Mouse (Mus musculus) kidney, postnatal 0 days (tissue): Measurements from ENCODE around the gene Asic2. TPM values are rescaled to one million over a fixed set of nuclear protein-coding genes. Genes with fewer than 3 reads are reported as not detected.
A peak's percentile ranks its signal among the peaks of the same experiment; 100 is the strongest.

Experiments
- ATAC-seq: fragments of 200-750 bp; cut with Nextera tagmentation; replicated peaks from 2 replicates; pipeline ENCODE4 v1.8.0; 2017; ENCODE audit warnings: low read depth, moderate number of reproducible peaks, moderate TSS enrichment, moderate library complexity; ENCODE audit not compliant: low FRiP score
- DNase-seq: peaks from one replicate; pipeline ENCODE4 v3.0.0-alpha.2; 2016; ENCODE audit warnings: low spot score
- H3K27ac ChIP-seq: fragments of 300-500 bp; sonication (generic); 2 replicates; pipeline ENCODE4 v1.5.1; 2014; ENCODE audit warnings: mild to moderate bottlenecking
- H3K27me3 ChIP-seq: fragments of 300-500 bp; sonication (generic); 2 replicates; pipeline ENCODE4 v1.6.1; 2014; ENCODE audit warnings: low read length, mixed read lengths; ENCODE audit not compliant: insufficient read depth
- H3K36me3 ChIP-seq: fragments of 300-500 bp; sonication (generic); 2 replicates; pipeline ENCODE4 v1.6.1; 2014; ENCODE audit warnings: low read length, mixed read lengths; ENCODE audit not compliant: insufficient read depth
- H3K4me1 ChIP-seq: fragments of 300-500 bp; sonication (generic); replicated peaks from 2 replicates; pipeline ENCODE4 v1.6.1; 2014; ENCODE audit warnings: antibody characterized with exemption, low read length, mixed read lengths; ENCODE audit not compliant: insufficient read depth
- H3K4me2 ChIP-seq: fragments of 300-500 bp; sonication (generic); 2 replicates; pipeline ENCODE4 v1.6.1; 2014; ENCODE audit warnings: mild to moderate bottlenecking, low read length, moderate library complexity, mixed read lengths
- H3K4me3 ChIP-seq: fragments of 300-500 bp; sonication (generic); replicated peaks from 2 replicates; pipeline ENCODE4 v1.5.1; 2014; ENCODE audit warnings: low read depth, low read length
- H3K9ac ChIP-seq: fragments of 300-500 bp; sonication (generic); 2 replicates; pipeline ENCODE4 v1.6.1; 2014; ENCODE audit warnings: low read depth, low read length
- H3K9me3 ChIP-seq: fragments of 300-500 bp; sonication (generic); replicated peaks from 2 replicates; pipeline ENCODE4 v1.6.1; 2016; ENCODE audit warnings: low read length, inconsistent platforms, mixed read lengths
- CTCF ChIP-seq: IDR thresholded peaks from 2 replicates; pipeline ENCODE4 v1.5.1; 2016; ENCODE audit warnings: antibody characterized with exemption, low read depth, mild to moderate bottlenecking, moderate library complexity
- WGBS: fragments of 180-500 bp; shearing (Covaris S2); extraction: QIAGEN DNeasy Blood & Tissue Kit; methylation state at CpG from one replicate; pipeline ENCODE4 v1.1.7; 2014; 5-methylcytosine and 5-hydroxymethylcytosine counted together
- polyA plus RNA-seq: library from polyadenylated mRNA; unstranded; fragments of >200 nt; fragmentation: Nextera tagmentation; extraction: Ambion mirVana; gene quantifications from 2 replicates; pipeline ENCODE4 v1.2.1, GENCODE M21; 2015

Asic2 gene
- polyA plus RNA-seq, 1 experiment from 2014 or later, result 2.6 TPM

DNA sequence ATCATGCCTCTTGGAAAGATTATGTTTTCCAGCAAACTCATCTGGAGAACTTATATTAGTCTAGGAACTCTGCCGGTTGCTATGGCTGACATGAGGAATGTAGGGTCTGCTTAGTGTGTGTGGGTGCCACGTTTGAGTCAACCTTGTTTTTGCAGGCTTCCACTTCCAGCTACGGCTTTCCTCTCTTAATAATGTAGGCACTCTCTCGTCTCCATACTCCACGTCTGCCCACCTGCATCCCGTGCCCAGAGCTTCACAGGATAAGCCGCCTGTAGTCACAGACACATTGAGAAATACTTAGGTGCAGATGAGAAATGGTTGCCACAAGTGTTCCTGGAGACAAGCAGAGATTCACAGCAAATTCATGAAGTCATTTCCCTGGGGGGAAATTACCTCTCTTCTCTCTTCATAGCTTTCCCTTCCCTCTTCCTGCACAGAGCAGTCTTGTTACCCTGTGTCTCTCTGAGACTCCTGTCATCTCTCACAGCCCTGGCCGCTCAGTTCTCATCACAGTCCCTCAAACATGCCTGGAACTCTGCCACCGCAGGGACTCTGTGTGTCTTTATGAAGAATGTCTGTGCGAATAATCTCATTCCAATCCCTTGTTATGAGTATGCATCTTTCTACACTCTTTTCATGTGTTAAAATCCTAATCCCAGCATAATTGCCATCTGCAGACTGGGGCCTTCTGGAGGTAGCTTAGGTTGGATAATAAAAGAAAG is 102.4 kb downstream of the Asic2 start:
- ATAC-seq, result no peak
- H3K4me3 ChIP-seq, result no peak overlapping the region
- no peak overlapping the region for H3K27ac ChIP-seq

GRCm38 (mm10) chr11:81860250-81860972 is 107.8 kb downstream of the Asic2 start, which contains the start of gene 5530401A14Rik:
Gene 5530401A14Rik, plus strand, starts transcription at chr11:81860673.
- Histone ChIP-seq H3K9ac (no peak within 1 kb of the TSS), H3K9me3 (no peaks in the 10 kb centered on the region), H3K36me3 (no peaks in the 10 kb centered on the region), H3K4me2 (no peak within 1 kb of the TSS), H3K4me3 (no peak within 1 kb of the TSS), H3K27ac (no peak within 1 kb of the TSS), H3K4me1 (0 out of 2 replicates have a peak, but pooled peaks cover 6% of the 10 kb centered on the region), H3K27me3 (no peaks in the 10 kb centered on the region)
- WGBS, result 35% methylated on average over 4 of the region's 4 CpGs
- TF ChIP-seq CTCF, result no peak
- DNase-seq (peak; percentile 25), ATAC-seq (no peak)

More for the DNA sequence above, 102.4 kb downstream of the Asic2 start:
- no peaks in the 10 kb centered on the region for H3K36me3 ChIP-seq
- 68% methylated on average over 10 of the region's 10 CpGs for WGBS
- H3K9me3 ChIP-seq, result no peaks in the 10 kb centered on the region
- no peaks in the 10 kb centered on the region for H3K27me3 ChIP-seq
- DNase-seq, result no peak
- H3K4me2 ChIP-seq, result no peak overlapping the region
- no peak overlapping the region for H3K9ac ChIP-seq
- TF ChIP-seq CTCF, result no peak
- H3K4me1 ChIP-seq, result 0 out of 2 replicates have a peak, but pooled peaks cover 5% of the 10 kb centered on the region

DNA sequence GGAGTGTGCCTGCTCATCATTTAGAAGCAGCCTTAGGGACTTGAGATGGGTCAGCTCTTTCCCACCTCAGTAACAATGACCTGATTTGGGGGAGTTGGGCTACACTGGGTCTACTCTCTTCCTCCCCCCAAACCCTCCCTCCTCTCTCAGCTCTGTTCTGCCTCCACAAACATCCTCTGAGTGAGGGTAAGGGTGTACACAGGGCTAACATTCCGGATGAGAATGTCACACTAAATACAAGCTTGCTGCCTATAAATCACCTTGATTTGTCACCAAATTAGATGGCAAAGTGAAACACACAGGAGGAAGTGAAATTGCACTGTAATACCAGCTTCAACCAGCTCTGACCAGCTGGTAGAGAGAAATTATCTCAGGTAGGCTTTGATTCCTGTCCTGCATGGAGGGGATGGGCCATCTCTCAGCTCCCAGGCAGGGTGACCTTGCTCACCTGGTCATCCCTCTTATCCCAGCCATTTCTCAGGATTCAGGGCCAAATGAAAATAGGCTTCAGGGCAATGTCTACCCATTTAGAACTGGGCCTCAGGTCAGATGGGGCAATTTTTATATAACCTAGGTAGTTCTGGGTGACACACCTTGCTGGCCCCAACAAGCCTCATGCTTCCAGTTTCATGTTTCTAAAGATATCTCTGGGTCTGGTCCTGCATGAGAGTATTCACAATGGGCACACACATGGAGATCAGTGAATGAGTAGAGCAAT is 120.3 kb downstream of the Asic2 start:
- Histone ChIP-seq H3K27ac (no peak overlapping the region), H3K4me3 (no peak overlapping the region), H3K27me3 (no peaks in the 10 kb centered on the region), H3K9me3 (no peaks in the 10 kb centered on the region), H3K9ac (no peak overlapping the region), H3K4me2 (no peak overlapping the region), H3K36me3 (no peaks in the 10 kb centered on the region), H3K4me1 (no peaks in the 10 kb centered on the region)
- ATAC-seq, result no peak
- 12% methylated on average over 1 of the region's 1 CpGs for WGBS
- no peak for TF ChIP-seq CTCF
- peak; percentile 46 for DNase-seq

- Histone ChIP-seq H3K4me2 (no peak overlapping the region), H3K9me3 (no peaks in the 10 kb centered on the region), H3K9ac (no peak overlapping the region), H3K27me3 (no peaks in the 10 kb centered on the region), H3K27ac (no peak overlapping the region), H3K4me3 (no peak overlapping the region), H3K4me1 (no peaks in the 10 kb centered on the region), H3K36me3 (no peaks in the 10 kb centered on the region)
- DNase-seq (no peak), ATAC-seq (no peak)
- TF ChIP-seq CTCF, result no peak
- WGBS, result 85% methylated on average over 3 of the region's 3 CpGs
These were observed 122.6 kb downstream of the Asic2 start for GRCm38 (mm10) chr11:81845686-81846036.

GRCm38 (mm10) chr11:81845010-81845685 is 123.1 kb downstream of the Asic2 start:
- no peaks in the 10 kb centered on the region for H3K9me3 ChIP-seq
- no peak overlapping the region for H3K9ac ChIP-seq
- no peaks in the 10 kb centered on the region for H3K27me3 ChIP-seq
- no peak overlapping the region for H3K27ac ChIP-seq
- no peak for ATAC-seq
- H3K36me3 ChIP-seq, result no peaks in the 10 kb centered on the region
- peak; percentile 28 for DNase-seq
- H3K4me2 ChIP-seq, result no peak overlapping the region
- no peaks in the 10 kb centered on the region for H3K4me1 ChIP-seq
- no peak for TF ChIP-seq CTCF
- WGBS, result 50% methylated on average over 5 of the region's 5 CpGs
- no peak overlapping the region for H3K4me3 ChIP-seq

DNA sequence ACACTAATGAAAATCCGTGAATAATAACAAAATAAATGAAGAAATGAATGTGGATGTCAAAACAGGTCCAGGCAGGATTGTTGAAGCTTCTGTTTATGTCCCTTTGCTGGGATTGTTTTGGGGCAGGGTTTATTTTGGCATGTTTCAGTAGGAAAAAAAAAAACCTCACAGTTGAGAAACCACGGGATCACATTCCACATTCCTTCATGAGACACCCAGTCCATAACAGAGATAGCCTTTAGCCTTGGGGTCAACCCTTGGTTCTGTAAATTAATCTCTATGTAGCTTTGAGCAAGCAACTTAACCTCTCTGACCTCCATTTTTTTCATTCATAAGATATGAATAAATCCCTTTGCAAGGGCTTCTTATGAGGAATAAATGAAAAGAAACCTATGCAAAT is 127.3 kb downstream of the Asic2 start:
- no peaks in the 10 kb centered on the region for H3K36me3 ChIP-seq
- no peak for ATAC-seq
- no peaks in the 10 kb centered on the region for H3K9me3 ChIP-seq
- no peak overlapping the region for H3K9ac ChIP-seq
- no peaks in the 10 kb centered on the region for H3K4me1 ChIP-seq
- no peak for TF ChIP-seq CTCF
- H3K27me3 ChIP-seq, result no peaks in the 10 kb centered on the region
- DNase-seq, result peak; percentile 62
- H3K4me2 ChIP-seq, result no peak overlapping the region
- WGBS, result 46% methylated on average over 2 of the region's 2 CpGs
- no peak overlapping the region for H3K27ac ChIP-seq
- H3K4me3 ChIP-seq, result no peak overlapping the region
